Mouse (Mus musculus) liver (tissue): ENCODE results near the gene Tmem184b.

ENCODE experiments used
- DNase-seq: peaks from one replicate; pipeline ENCODE4 v3.0.0-alpha.2; 2020; ENCODE audit warnings: mixed read lengths

Tmem184b gene

GRCm38 (mm10) chr15:79361023-79361422 lies 42.3 kb downstream of the Tmem184b start:
- no peak for DNase-seq

DNA sequence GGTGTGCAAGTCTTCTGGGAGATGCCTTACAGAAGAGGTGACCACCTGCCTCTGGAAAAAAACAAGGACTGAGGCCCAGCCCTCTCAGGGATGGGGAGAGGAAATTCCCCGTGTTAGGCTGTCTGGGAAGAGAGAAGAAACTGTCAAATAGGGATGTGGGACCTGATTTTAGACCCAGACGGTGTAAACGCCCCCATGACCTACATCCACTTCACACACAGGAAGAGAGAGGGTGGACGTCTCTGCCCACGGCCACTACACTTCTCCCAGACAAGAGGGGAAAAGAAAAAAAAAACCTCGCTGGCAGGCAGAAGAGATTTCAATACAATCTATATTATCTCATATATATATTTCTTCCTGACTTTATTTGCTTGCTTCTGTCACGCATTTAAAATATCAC lies 43.0 kb downstream of the Tmem184b start:
- DNase-seq, result no peak

DNA sequence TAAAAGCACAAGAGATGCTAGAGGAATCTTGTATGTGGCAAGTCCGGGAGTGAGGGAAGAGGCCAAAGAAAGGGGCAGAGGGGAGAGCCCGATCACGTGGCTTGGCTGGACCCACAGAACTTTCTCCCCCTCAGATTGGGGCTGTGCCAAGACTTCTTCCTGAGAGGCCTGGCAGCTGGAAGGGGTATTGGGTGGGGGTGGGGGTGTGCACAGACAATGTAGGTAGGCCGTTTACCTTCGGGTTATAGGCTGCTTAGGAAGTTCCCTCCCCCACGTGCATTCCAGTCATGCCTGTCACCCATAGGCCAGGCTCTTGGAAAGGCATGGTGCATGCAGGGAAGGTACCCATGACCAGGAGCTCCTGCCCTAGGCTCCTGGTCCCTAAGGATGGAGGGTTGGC lies 43.4 kb downstream of the Tmem184b start:
- DNase-seq, result no peak

DNA sequence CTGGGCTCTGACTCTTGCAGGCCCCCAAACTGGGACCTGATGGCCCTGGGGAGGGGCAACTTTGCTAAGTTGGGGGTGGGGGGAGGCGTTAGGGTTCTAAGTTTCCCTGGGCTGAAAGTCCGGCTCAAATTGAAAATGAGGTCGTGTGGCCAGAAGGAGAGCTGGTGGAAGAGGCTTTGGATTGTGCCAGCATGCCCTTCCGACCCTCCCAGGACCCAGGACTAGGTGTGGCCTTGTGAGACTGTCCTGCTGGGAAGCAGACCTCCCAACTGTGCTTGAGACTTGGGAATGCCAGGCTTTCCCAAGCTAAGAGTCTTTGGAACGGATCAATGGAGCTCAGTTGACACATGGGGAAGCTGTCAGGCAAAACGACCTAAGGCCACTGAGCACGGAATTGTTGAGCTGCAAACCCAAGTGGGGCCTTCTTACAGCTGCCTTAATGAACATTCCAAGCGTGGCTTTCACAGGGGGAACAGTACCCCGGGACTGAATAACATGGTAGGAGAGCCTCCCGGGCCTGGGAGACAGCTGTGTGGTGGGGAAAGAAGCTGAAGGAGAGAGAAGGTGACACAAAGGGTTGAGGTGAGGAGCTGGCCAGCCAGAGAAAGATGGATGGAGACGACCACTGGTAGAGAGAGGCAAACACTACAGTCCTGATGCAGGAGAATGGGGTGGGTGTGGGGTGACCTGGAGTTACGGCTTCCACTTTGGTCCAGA lies 45.2 kb downstream of the Tmem184b start:
- no peak for DNase-seq

DNA sequence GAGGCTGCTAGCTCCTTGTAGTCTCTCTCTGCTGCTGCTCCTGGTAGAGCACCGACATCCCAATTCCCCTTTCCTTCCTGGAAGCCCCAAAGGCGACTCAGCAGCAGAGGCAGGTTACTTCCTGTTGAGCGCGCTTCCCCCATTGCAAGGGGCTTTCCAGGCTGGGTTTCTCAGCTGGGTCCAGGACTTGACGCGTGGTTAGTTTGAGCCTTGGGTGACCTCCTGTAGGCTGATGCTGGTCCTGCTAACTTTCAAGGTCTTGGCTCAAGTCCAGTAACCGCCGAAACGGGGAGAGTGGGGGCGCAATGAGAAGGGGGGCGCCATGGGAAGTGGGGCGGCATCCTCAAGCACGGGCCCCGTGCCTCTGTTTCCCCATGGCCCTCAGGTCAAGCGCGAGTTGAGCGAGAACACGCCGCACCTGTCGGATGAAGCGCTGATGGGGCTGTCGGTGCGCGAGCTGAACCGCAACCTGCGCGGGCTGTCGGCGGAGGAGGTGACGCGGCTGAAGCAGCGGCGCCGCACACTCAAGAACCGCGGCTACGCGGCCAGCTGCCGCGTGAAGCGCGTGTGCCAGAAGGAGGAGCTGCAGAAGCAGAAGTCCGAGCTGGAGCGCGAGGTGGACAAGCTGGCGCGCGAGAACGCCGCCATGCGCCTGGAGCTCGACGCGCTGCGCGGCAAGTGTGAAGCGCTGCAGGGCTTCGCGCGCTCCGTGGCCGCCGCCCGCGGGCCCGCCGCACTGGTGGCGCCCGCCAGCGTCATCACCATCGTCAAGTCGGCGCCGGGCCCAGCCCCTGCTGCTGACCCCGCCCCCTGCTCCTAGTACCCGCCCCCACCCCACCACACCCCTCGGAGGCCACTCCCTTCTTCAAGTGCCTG lies 46.1 kb downstream of the Tmem184b start:
- peak; percentile 87 for DNase-seq

DNA sequence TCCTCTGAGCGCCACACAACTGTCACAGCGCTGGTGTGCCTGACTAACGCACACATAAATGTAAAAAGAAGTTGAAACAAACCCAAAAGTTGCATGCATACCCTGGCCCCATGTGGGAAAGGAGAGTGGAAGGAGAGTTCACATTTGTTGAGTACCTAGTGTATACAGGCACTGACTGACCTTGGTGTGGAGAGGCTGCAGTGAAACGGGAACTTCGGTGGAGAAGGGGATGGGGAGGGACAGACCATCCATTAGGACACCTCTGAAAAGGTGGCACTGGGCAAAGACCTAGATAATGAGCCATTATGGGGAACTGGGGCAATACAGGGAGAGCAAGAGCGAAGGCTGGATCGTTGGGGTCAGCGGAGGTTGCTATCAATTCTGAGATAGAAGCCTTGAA lies 46.9 kb downstream of the Tmem184b start:
- no peak for DNase-seq

DNA sequence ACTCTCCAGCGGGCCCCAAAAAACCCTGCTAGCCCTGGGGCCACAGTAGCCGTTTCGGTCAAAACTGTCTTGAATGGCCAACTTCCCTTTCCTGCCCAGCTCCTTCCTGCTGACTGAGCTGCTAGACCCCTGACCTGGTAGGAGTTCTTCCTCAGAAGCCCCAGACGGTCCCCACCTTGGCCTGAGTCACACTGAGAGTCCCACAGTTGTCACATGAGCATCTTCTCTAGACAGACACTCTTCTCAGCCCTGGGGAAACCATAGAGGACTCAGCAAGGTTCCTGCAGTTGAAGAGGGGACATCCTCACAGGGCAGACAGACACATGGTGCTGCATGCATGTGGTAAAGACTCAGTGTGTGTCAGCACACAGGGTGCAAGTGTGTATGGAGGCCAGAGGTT lies 48.8 kb downstream of the Tmem184b start:
- no peak for DNase-seq

GRCm38 (mm10) chr15:79353690-79354305 lies 49.6 kb downstream of the Tmem184b start:
- no peak for DNase-seq

- DNase-seq, result no peak
Observed at GRCm38 (mm10) chr15:79352479-79352878, 50.9 kb downstream of the Tmem184b start.

DNA sequence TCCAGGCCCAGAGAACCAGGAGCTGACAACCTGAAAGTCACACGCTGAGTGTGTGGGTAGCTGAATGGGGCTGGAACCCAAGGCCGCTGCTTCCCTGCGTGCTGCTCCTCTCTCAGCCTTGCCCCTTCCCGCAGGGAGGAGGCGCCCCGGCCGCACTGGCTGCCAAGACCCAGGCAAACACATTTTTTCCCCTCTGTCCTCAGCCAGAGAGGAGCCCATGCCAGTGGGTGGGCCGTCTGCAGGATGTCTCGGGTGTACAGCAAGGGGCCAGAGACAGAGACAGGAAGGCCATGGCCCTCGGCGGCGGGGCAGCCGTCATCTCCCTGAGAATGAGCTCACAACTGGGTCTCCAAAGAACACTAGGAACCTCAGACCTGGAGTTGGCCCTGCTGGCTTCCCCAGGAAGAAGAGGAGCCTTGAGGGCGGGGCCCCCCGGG lies 52.0 kb downstream of the Tmem184b start:
- no peak for DNase-seq

GRCm38 (mm10) chr15:79350866-79351265 lies 52.5 kb downstream of the Tmem184b start:
- no peak for DNase-seq

GRCm38 (mm10) chr15:79348651-79349050 lies 54.7 kb downstream of the Tmem184b start:
- no peak for DNase-seq

DNA sequence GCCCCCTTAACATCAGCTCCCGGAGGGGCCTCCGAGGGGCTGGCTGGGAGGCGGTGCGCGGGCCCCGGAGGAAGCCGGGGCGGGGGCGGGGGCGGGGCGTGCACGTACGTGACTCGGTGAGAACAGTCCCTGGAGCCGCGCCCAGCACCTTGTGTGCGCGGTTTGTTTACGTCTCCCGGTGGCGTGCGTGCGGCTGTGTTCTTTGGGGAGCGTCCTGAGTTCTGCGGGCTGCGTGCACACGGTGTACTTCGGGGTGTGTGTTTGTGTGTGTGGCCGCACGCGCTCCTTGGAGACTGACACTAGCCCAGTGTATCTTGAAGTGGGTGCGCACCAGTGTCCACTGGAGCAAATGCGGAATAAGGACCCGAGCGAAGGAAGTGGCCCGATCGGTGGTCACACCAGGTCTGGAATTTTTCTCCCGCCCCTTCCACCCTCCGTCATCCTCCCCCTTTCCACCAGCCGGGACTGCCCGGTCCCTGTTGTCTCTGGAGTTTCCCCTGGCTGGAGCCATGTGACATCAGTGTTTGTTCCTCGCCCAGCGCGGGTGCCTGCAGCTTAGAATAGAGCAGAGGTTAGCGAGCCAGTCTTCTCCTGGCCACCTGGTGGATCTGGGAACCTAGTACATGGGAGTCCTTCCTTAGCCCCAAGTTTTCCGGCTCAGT lies 55.4 kb downstream of the Tmem184b start:
- peak; percentile 84 for DNase-seq

GRCm38 (mm10) chr15:79347165-79347844 lies 56.1 kb downstream of the Tmem184b start:
- peak; percentile 90 for DNase-seq

- no peak for DNase-seq
Observed at GRCm38 (mm10) chr15:79346051-79346793, 57.1 kb downstream of the Tmem184b start, which contains the start of gene Maff. Maff (plus strand) TSS chr15:79346621.

DNA sequence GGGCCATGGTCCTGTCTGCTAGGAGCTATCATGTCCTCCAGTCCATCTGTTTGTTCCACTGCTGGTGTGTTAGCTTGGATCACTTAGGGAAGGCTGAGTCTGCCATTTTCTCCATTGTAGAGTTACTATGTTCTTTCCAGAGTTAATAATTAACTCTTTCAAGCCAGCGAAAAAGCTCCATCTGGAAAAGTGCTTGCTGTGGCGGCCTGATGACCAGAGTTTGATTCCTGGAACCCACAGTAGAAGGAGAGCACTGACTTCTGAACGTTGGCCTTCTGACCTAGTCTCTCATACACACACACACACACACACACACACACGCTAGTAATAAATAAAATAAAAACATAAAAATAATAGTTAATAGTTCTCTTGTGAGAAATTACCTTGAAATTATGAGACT lies 58.7 kb downstream of the Tmem184b start:
- no peak for DNase-seq

DNA sequence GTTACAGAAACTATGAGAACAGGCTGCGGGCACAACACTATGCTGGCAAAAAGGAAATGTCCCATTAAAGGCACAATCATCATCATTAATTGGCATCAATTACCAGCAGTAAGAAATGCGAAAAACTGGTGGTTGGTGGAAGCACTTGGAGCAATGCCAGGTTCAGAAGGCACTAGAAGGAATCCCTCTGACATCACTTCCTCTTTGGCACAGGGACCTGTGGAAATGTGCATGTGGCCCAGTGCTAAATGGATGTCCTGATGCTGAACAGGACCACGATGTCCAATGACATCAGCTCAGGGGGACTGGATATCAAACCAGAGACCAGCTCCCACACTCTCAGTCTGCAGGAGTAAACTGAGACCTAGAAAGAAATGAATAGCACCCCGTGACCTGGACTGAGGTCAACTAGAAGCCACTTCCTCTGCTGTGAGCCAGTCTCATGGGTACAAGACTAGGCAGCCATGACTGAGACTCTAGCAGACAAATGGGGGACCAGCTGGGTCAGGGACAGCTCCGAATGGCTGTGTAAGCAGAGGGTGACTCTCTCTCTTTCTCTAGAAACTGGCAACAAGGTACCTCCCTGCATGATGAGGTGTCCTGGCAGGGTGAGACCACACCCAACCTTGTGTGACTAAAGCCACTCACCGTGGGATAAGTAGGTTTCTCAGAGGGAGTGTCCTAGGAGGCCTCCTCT lies 60.6 kb downstream of the Tmem184b start:
- no peak for DNase-seq

DNA sequence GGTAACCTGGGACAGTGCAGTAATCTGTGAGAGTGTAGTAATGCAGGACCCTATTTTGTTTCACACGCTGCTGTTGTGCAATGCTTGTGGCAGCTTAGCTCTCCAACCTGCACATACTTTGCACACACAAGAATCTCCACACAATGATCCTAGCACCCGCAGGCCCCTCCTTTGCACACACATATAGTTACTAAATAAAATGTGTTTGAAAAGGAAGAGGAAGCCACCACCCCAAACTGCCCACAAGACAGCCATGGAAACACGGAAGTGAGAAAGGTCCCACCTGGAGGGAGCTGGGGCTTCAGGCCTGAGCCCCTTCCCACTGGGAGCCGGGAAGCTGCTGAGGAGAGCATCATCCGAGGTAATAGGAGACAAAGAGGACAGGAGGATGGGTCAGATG lies 64.4 kb downstream of the Tmem184b start:
- DNase-seq, result no peak

DNA sequence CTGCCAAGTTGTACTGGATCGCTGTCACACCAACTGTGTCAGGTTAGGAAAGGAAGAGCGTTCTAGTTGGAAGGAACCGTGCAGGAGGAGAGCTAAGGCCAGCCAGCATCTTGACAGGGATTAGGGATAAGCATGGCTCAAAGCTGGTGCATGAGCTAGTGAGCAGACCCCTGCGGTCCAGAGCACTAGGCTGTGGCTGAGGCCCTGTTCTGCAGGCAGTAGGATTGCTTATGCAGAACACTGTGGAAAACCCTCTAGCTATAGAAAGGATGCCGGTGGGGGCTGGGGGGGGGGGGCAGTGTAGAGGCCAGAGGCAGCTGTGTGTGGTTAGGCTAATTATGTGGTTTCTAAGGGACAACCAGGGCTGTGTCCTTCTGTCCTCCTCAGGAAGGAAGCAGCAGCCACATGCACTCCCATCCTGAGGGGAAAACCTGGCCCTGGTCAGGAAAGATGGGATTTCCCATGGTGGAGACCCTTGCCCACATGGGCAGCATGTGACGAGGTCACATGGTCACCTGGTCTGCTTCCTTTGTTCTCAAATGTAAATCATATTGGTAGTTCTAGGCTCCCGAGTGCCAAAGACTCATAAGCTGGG lies 68.2 kb downstream of the Tmem184b start:
- DNase-seq, result no peak

- DNase-seq, result peak; percentile 73
Observed at GRCm38 (mm10) chr15:79333409-79333808, 70.0 kb downstream of the Tmem184b start.

- DNase-seq, result no peak
Observed at GRCm38 (mm10) chr15:79330521-79330920, 72.8 kb downstream of the Tmem184b start.
